Mouse (Mus musculus): Measurements from ENCODE around the gene Ext2. TPM values are rescaled to one million over a fixed set of nuclear protein-coding genes. Genes with fewer than 3 reads are reported as not detected.

Gene Ext2
- polyA plus RNA-seq, 1 experiment from 2014 or later: 134 TPM

DNA sequence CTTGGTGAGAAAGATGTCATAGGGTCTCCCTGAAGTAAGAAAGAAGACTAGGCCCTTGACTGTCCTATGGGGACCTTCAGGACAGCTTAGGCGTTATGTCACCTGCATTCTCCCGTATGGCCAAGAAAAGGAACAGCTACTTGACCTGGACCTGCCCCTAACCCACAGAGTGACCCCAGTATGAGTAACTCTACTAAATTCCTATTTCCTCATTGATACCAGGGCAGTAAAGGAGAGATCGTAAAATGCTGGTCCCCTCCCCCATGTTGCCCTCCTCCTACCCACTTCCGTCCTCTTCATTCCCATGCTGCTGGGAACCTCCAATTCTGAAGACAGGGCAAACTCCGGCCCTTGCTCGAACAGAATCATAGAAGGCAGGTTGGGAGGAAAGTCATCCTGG lies 177.6 kb downstream of the Ext2 start:
- 61% methylated on average over 6 of the region's 6 CpGs for WGBS
- H3K9me3 ChIP-seq: no peaks in the 10 kb centered on the region
- H3K4me3 ChIP-seq: no peak overlapping the region
- H3K36me3 ChIP-seq: no peaks in the 10 kb centered on the region
- no peak overlapping the region for H3K27ac ChIP-seq
- peaks cover 35% of the 10 kb centered on the region for H3K4me1 ChIP-seq
- ATAC-seq (ENCODE audit: borderline replicate concordance, extremely low read depth, low FRiP score, low TSS enrichment): no peak
- H3K27me3 ChIP-seq: peaks cover 98% of the 10 kb centered on the region
- H3K9ac ChIP-seq: no peak overlapping the region
- H3K4me2 ChIP-seq: no peak overlapping the region

DNA sequence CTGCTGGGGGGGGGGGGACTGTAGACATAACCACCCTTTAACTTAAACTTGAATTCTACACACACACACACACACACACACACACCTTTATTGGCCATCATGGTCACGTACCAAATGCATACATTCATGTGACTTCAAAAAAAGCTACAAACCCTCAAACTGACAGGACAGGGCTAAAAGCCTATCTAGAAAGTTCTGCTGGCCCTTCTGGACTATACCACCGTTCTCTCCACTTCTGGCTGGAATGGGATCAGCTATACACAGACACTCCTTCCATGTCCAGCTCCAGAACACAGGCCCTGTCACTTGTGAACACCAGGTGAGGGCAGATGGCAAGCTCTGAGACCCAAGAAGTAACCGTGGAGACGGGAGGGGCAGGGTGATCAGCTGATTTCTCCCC lies 178.1 kb downstream of the Ext2 start:
- no peak overlapping the region for H3K4me2 ChIP-seq
- ATAC-seq (ENCODE audit: borderline replicate concordance, extremely low read depth, low FRiP score, low TSS enrichment): no peak
- H3K4me3 ChIP-seq: no peak overlapping the region
- H3K36me3 ChIP-seq: no peaks in the 10 kb centered on the region
- H3K9ac ChIP-seq: no peak overlapping the region
- WGBS: 54% methylated on average over 4 of the region's 4 CpGs
- H3K27ac ChIP-seq: no peak overlapping the region
- H3K4me1 ChIP-seq: peaks cover 35% of the 10 kb centered on the region
- H3K9me3 ChIP-seq: no peaks in the 10 kb centered on the region
- H3K27me3 ChIP-seq: peaks cover 98% of the 10 kb centered on the region

DNA sequence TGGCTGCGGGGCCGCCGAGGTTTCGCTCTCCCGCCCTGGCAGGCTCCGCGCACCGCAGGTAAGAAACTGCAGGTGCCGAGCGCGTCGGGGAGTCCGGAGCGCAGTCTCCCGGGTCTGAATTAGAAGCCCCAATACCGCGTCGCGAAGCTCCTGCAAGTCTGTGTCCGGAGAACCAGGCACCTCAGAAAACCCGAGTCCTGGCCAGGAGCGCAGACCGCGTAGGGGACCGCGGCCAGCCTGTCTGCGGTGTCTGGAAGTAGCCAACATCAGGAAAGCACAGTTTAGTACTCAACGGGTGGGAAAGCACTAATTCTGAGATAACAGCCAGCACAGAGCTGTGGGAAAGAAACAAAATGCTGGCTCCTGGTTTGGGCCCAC lies 179.0 kb downstream of the Ext2 start:
- Histone ChIP-seq H3K27me3 (peaks cover 96% of the 10 kb centered on the region), H3K36me3 (no peaks in the 10 kb centered on the region), H3K4me2 (peak overlapping the region; percentile 90), H3K9me3 (no peaks in the 10 kb centered on the region), H3K9ac (peak overlapping the region; percentile 30; the same call in 1 of the 2 replicates), H3K27ac (no peak overlapping the region), H3K4me1 (peaks cover 35% of the 10 kb centered on the region), H3K4me3 (peak overlapping the region; percentile 46)
- no peak for ATAC-seq (ENCODE audit: borderline replicate concordance, extremely low read depth, low FRiP score, low TSS enrichment)
- 3% methylated on average over 28 of the region's 28 CpGs for WGBS

DNA sequence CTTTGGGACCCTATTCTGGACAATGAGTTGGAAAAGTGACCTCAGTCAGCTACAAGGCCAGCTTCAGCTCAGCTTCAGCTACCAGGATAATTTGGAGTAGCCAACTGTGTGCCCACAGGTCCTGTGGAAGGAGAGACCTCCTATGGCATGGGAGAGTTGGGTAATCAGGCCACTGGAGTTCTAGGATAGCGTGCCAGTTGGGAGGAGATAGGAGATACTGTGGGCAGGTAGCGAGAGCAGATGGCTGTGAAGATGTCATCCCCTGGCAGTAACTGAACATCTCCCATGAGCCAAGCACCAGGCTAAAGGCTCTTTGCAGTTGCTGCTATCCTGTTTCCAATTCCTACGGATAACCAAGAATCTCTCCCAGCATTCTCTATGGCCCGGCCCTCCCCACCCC lies 187.8 kb downstream of the Ext2 start:
- 91% methylated on average over 4 of the region's 4 CpGs for WGBS
- Histone ChIP-seq H3K27me3 (peaks cover 37% of the 10 kb centered on the region), H3K36me3 (no peaks in the 10 kb centered on the region), H3K4me3 (no peak overlapping the region), H3K9me3 (no peaks in the 10 kb centered on the region), H3K9ac (no peak overlapping the region), H3K27ac (no peak overlapping the region), H3K4me2 (no peak overlapping the region), H3K4me1 (no peaks in the 10 kb centered on the region)
- ATAC-seq (ENCODE audit: borderline replicate concordance, extremely low read depth, low FRiP score, low TSS enrichment): no peak

DNA sequence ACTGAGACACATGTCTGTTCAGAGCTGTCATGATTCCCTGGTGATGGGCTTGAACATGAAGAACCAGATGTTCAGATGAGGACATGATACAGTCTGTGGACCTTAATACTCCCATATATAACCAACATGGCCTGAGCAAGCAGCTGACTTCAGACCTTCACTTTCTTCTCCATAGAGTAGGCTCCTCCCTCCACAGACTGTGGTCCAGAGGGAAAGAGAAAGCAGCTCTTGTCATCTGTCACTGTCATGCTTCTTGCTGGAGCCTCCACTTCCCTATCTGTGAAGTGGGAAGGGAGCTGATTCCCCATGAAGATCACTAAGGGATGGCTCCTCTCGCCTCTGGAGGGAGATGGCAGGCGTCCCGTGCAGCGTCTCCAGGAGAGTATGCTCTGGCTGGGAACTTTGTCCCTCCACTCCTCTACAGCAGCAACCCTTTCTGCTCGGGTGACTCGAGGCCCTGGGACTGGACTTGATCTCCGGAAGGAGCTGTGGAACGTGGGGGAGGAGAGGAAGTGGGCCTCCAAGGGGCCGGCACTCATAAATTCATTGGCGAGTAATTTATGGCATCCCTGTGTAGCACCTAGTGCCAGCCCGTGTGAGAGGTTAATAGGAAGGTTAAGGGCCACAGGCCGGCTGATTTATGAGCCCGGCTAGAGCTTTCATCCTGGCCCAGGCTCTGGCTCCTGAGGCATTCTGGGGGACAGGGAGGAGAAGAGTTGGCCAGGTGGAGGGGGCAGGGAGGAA lies 197.5 kb downstream of the Ext2 start:
- no peak overlapping the region for H3K4me3 ChIP-seq
- no peak overlapping the region for H3K9ac ChIP-seq
- 44% methylated on average over 13 of the region's 13 CpGs for WGBS
- no peaks in the 10 kb centered on the region for H3K4me1 ChIP-seq
- peaks cover 4% of the 10 kb centered on the region; the same call in 1 of the 2 replicates for H3K27me3 ChIP-seq
- H3K4me2 ChIP-seq: no peak overlapping the region
- H3K27ac ChIP-seq: no peak overlapping the region
- no peaks in the 10 kb centered on the region for H3K36me3 ChIP-seq
- H3K9me3 ChIP-seq: no peaks in the 10 kb centered on the region
- ATAC-seq (ENCODE audit: borderline replicate concordance, extremely low read depth, low FRiP score, low TSS enrichment): no peak

DNA sequence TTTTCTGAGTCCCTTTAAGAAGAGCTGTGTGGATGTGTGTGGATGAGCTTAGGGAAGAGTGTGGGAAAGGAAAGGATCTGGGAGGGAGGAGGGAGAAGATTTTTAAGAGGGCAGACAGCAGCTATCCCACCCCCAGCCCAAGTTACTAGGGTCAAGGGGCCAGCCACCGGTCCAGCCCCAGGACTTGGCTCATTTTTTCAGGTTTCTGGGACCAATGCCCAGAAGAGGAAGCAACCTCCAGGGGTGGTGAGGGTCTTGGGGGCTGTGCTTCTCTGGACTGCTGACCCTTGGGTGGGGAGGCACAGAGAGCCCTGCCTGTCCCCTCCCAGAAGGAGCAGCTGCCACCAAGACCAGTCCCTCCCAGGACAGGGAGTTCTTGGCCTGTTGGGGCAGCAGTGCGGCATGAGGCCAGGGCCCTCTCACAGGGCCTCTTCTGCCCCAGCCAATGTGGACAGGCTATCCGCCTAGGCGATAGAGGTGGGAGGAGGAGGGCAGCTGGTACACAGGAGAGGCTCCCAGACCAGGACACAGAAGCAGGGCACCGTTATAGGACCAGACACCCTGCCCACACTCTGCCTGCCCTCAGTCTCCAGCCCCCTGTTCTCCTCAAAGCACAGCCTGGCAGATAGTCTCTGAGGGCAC lies 203.0 kb downstream of the Ext2 start:
- 49% methylated on average over 5 of the region's 5 CpGs for WGBS
- peaks cover 13% of the 10 kb centered on the region; the same call in 1 of the 2 replicates for H3K4me1 ChIP-seq
- no peaks in the 10 kb centered on the region for H3K36me3 ChIP-seq
- no peak overlapping the region for H3K9ac ChIP-seq
- no peaks in the 10 kb centered on the region for H3K9me3 ChIP-seq
- H3K4me2 ChIP-seq: no peak overlapping the region
- ATAC-seq (ENCODE audit: borderline replicate concordance, extremely low read depth, low FRiP score, low TSS enrichment): peak; percentile 42; the same call in 1 of the 2 replicates
- H3K27ac ChIP-seq: no peak overlapping the region
- H3K27me3 ChIP-seq: peaks cover 28% of the 10 kb centered on the region
- no peak overlapping the region for H3K4me3 ChIP-seq

DNA sequence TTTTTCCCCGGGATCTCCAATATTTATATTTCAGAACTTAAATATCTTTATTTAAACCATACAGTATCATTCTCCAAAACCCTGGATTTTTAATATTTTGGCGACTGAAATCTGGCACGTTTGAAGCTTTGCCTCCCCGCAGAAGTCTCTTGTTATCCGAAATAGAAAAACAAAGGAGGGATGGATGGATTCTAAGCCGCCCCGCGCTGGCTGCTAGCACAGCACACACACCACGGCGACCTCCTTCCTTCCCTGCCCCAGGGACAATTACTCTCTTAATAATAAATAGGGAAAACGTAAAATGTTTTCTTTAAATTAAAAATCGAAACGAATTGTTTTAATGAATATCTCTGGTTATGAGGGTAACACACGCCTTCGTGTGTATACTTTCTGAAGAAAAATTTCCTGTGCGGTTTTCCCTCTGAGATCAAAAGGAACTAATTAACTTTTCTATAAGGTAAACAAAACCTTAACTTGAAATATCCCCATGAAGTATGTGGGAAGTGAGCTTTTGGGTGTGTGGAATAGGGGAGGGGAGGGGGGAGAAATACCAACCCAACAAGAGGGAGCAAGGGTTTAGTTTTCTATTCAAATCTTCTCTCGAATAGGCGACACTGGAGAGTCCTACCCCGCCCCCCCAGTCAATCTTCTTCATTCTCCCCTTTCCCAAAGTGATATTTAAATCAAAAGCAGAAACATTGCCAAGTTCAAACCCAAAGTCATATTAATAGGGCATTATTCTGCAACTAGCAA lies 203.7 kb downstream of the Ext2 start:
- Histone ChIP-seq H3K27me3 (peaks cover 28% of the 10 kb centered on the region), H3K9me3 (no peaks in the 10 kb centered on the region), H3K4me1 (peaks cover 13% of the 10 kb centered on the region; the same call in 1 of the 2 replicates), H3K9ac (no peak overlapping the region), H3K4me3 (no peak overlapping the region), H3K36me3 (no peaks in the 10 kb centered on the region), H3K4me2 (no peak overlapping the region; the same call in 1 of the 2 replicates), H3K27ac (no peak overlapping the region)
- WGBS: 24% methylated on average over 19 of the region's 19 CpGs
- ATAC-seq (ENCODE audit: borderline replicate concordance, extremely low read depth, low FRiP score, low TSS enrichment): no peak

DNA sequence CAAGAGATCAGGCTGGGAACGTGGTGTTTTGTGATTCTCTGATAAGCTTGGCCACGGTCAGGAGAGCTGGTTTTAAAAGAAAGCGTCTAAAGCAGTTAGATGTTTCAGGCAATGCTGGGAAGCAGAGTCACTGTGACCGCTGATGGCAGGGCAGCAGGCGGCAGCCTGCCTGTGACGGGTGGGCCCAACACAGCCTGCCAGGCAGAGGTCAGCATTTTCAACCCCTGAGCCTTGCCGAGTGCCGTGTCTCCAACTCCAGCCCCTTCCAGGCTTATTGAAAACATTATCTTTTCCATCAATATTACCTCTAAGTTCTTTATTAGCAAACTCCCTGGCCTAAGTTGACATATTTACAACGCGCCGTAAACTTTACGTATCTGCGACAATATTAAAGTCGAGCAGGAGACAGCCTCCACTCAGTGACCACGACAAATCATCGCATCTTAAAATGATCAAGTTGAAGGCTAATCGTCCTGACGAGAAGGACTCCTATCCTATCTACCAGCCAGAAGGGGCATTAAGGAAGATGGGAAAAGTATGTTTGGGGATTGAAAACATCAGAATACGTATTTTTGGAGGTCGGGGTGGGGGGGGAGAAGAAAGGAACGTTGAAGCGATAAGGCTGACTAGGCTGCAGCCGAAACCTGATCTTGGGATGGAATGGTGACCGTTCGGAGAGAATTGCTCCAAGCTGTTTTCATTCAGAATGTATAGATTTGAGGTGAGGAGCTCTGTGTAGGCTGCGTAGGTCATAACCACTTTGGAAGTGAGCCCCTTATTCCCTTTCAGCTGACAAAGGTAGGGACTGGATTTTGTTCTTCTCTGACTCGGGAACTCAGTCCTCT lies 206.3 kb downstream of the Ext2 start:
- H3K4me3 ChIP-seq: no peak overlapping the region
- H3K27me3 ChIP-seq: peaks cover 28% of the 10 kb centered on the region
- H3K9ac ChIP-seq: no peak overlapping the region

DNA sequence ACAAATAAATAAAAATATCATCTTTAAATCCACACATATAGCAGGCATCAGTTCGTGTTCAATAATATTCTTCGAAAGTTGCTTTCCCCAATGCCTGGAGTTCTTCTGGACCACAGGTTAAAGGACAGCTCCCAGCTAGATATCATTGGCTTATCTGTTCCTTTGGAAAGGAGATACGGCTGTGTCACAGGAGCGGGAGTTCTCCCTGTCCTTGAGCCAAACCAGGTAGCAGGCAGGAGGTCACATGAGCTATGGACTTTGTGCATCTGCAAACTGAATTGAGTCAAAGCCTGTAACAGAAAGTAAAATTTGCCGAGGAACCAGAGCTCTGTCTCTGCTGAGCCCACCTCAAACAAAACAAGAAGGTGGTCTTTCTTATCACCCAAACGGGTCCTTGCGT lies 209.3 kb downstream of the Ext2 start:
- 78% methylated on average over 7 of the region's 7 CpGs for WGBS
- no peak for ATAC-seq (ENCODE audit: borderline replicate concordance, extremely low read depth, low FRiP score, low TSS enrichment)
- H3K9me3 ChIP-seq: no peaks in the 10 kb centered on the region
- no peak overlapping the region for H3K4me2 ChIP-seq
- H3K27ac ChIP-seq: no peak overlapping the region
- no peak overlapping the region for H3K4me3 ChIP-seq
- peaks cover 13% of the 10 kb centered on the region; the same call in 1 of the 2 replicates for H3K27me3 ChIP-seq
- no peaks in the 10 kb centered on the region for H3K4me1 ChIP-seq
- H3K9ac ChIP-seq: no peak overlapping the region
- no peaks in the 10 kb centered on the region for H3K36me3 ChIP-seq

More for the DNA sequence above, 206.3 kb downstream of the Ext2 start:
- H3K36me3 ChIP-seq: no peaks in the 10 kb centered on the region
- WGBS: 65% methylated on average over 27 of the region's 27 CpGs
- H3K4me1 ChIP-seq: peaks cover 13% of the 10 kb centered on the region; the same call in 1 of the 2 replicates
- no peak for ATAC-seq (ENCODE audit: borderline replicate concordance, extremely low read depth, low FRiP score, low TSS enrichment)
- no peak overlapping the region for H3K27ac ChIP-seq
- no peak overlapping the region for H3K4me2 ChIP-seq
- H3K9me3 ChIP-seq: no peaks in the 10 kb centered on the region

Data from lung, embryonic 15.5 days (tissue).